Mouse (Mus musculus) embryonic stem cell, embryonic (primary cell): ENCODE measurements at regions not wholly inside any gene's neighbourhood (a gene's known extent, or its start where the extent isn't known, plus 50 kb on each side); places are given as distances from the start of the nearest gene placed in this dataset.

Experiments used
- CTCF ChIA-PET, 4 experiments: fragments of 300-600 bp in 2 of 4; fragments of 350-600 bp in 2 of 4; sonication (Branson Sonifier 250); formaldehyde crosslinking; loops; one replicate each; lab custom pipeline; 2022; ENCODE audit warnings: inconsistent platforms in 2 of 4; lab: Charles Lee
- POLR2A ChIA-PET, 4 experiments: fragments of 300-600 bp in 2 of 4; fragments of 350-600 bp in 2 of 4; sonication (Branson Sonifier 250); formaldehyde crosslinking; loops; one replicate each; lab custom pipeline; 2022; ENCODE audit warnings: antibody characterized with exemption in 4 of 4, inconsistent platforms in 1 of 4; lab: Charles Lee

GRCm38 (mm10) chr12:106939381-106939780 lies 549.1 kb upstream of the 3110018I06Rik start:
- CTCF ChIA-PET: interaction anchor here in 1 of 4 experiments (1.3 kb wide), 1 partner anchor 9 kb away, joined by 7 read pairs; no protein-coding TSS in a partner anchor
- POLR2A ChIA-PET: no interaction called here

GRCm38 (mm10) chr12:106943874-106944273 lies 544.6 kb upstream of the 3110018I06Rik start:
- POLR2A ChIA-PET: no interaction called here
- CTCF ChIA-PET: no interaction called here

GRCm38 (mm10) chr12:106952621-106953020 lies 535.8 kb upstream of the 3110018I06Rik start:
- CTCF ChIA-PET: interaction anchor here in 1 of 4 experiments (0.6 kb wide), 1 partner anchor 192 kb away, joined by 3 read pairs; no protein-coding TSS in a partner anchor

GRCm38 (mm10) chr12:106955778-106956177 lies 532.7 kb upstream of the 3110018I06Rik start:
- ChIA-PET CTCF (interaction anchor here in 2 of 4 experiments (0.6 kb wide), 2 partner anchors 36 to 563 kb away, joined by 3 read pairs; no protein-coding TSS in a partner anchor), POLR2A (interaction anchor here in 1 of 4 experiments (0.8 kb wide), 1 partner anchor 10 kb away, joined by 21 read pairs; no protein-coding TSS in a partner anchor)

More at GRCm38 (mm10) chr12:106952621-106953020, 535.8 kb upstream of the 3110018I06Rik start:
- POLR2A ChIA-PET: no interaction called here

GRCm38 (mm10) chr12:106956266-106956665 lies 532.2 kb upstream of the 3110018I06Rik start:
- POLR2A ChIA-PET: interaction anchor here in 2 of 4 experiments (0.6 to 0.8 kb wide), 2 partner anchors 10 to 1045 kb away, joined by 5 to 21 read pairs; no protein-coding TSS in a partner anchor

GRCm38 (mm10) chr12:106961991-106962390 lies 526.4 kb upstream of the 3110018I06Rik start:
- CTCF ChIA-PET: no interaction called here
- POLR2A ChIA-PET: no interaction called here

More at GRCm38 (mm10) chr12:106956266-106956665, 532.2 kb upstream of the 3110018I06Rik start:
- CTCF ChIA-PET: interaction anchor here in 1 of 4 experiments (0.6 kb wide), 1 partner anchor 563 kb away, joined by 3 read pairs; no protein-coding TSS in a partner anchor

GRCm38 (mm10) chr12:106963762-106964161 lies 524.7 kb upstream of the 3110018I06Rik start:
- POLR2A ChIA-PET: no interaction called here

GRCm38 (mm10) chr12:106969873-106970272 lies 518.6 kb upstream of the 3110018I06Rik start:
- ChIA-PET CTCF (no interaction called here), POLR2A (no interaction called here)

More at GRCm38 (mm10) chr12:106963762-106964161, 524.7 kb upstream of the 3110018I06Rik start:
- CTCF ChIA-PET: interaction anchor here in 2 of 4 experiments (0.6 to 1.9 kb wide), 5 partner anchors 122 to 1158 kb away, joined by 3 to 4 read pairs (median 3); no protein-coding TSS in a partner anchor

GRCm38 (mm10) chr12:106992421-106992820 lies 496.0 kb upstream of the 3110018I06Rik start:
- CTCF ChIA-PET: no interaction called here

GRCm38 (mm10) chr12:106993011-106993410 lies 495.4 kb upstream of the 3110018I06Rik start:
- POLR2A ChIA-PET: no interaction called here
- CTCF ChIA-PET: no interaction called here

More at GRCm38 (mm10) chr12:106992421-106992820, 496.0 kb upstream of the 3110018I06Rik start:
- POLR2A ChIA-PET: no interaction called here

GRCm38 (mm10) chr12:107010995-107011786 lies 477.2 kb upstream of the 3110018I06Rik start:
- ChIA-PET POLR2A (no interaction called here), CTCF (interaction anchor here in 2 of 4 experiments (0.6 kb wide), 2 partner anchors 193 to 555 kb away, joined by 3 read pairs; no protein-coding TSS in a partner anchor)

- CTCF ChIA-PET: no interaction called here
- POLR2A ChIA-PET: no interaction called here
These were observed 471.6 kb upstream of the 3110018I06Rik start for GRCm38 (mm10) chr12:107016801-107017200.

GRCm38 (mm10) chr12:107021806-107022205 lies 466.6 kb upstream of the 3110018I06Rik start:
- ChIA-PET POLR2A (no interaction called here), CTCF (no interaction called here)

- ChIA-PET CTCF (no interaction called here), POLR2A (interaction anchor here in 2 of 4 experiments (0.6 to 0.7 kb wide), 2 partner anchors 26 to 42 kb away, joined by 3 to 4 read pairs; no protein-coding TSS in a partner anchor)
These were observed 461.6 kb upstream of the 3110018I06Rik start for GRCm38 (mm10) chr12:107026821-107027220.

- POLR2A ChIA-PET: interaction anchor here in 2 of 4 experiments (0.6 to 0.7 kb wide), 6 partner anchors 13 to 889 kb away, joined by 3 to 4 read pairs (median 3); no protein-coding TSS in a partner anchor
- CTCF ChIA-PET: interaction anchor here in 1 of 4 experiments (0.5 to 0.6 kb wide), 2 partner anchors 106 to 1244 kb away, joined by 5 read pairs; partner anchors contain the start of gene Papola
These were observed 460.4 kb upstream of the 3110018I06Rik start for GRCm38 (mm10) chr12:107027842-107028549.

- ChIA-PET POLR2A (interaction anchor here (0.6 to 1.6 kb wide), 5 partner anchors 9 to 1953 kb away, joined by 3 to 8 read pairs (median 4); no protein-coding TSS in a partner anchor), CTCF (interaction anchor here in 1 of 4 experiments (0.5 kb wide), 1 partner anchor 107 kb away, joined by 5 read pairs; no protein-coding TSS in a partner anchor)
These were observed 459.4 kb upstream of the 3110018I06Rik start for GRCm38 (mm10) chr12:107028985-107029384.

GRCm38 (mm10) chr12:107036357-107036756 lies 452.1 kb upstream of the 3110018I06Rik start:
- ChIA-PET CTCF (no interaction called here), POLR2A (interaction anchor here in 1 of 4 experiments (0.6 kb wide), 1 partner anchor 1410 kb away, joined by 3 read pairs; no protein-coding TSS in a partner anchor)

- POLR2A ChIA-PET: interaction anchor here in 1 of 4 experiments (0.6 kb wide), 1 partner anchor 959 kb away, joined by 10 read pairs; no protein-coding TSS in a partner anchor
- CTCF ChIA-PET: no interaction called here
These were observed 446.3 kb upstream of the 3110018I06Rik start for GRCm38 (mm10) chr12:107041927-107042652.
